Mouse (Mus musculus) CH12.LX (cell line): ENCODE measurements at regions not wholly inside any gene's neighbourhood (a gene's known extent, or its start where the extent isn't known, plus 50 kb on each side); places are given as distances from the start of the nearest gene placed in this dataset.

Source experiments
- DNase-seq: peaks from one replicate; pipeline ENCODE4 v3.0.0-alpha.2; 2013; ENCODE audit errors: extremely low read depth
- H3K27ac ChIP-seq: 2 replicates; pipeline ENCODE4 v1.5.1; 2012; ENCODE audit warnings: low read depth, mild to moderate bottlenecking, control low read depth, moderate library complexity; ENCODE audit not compliant: insufficient read depth
- H3K27me3 ChIP-seq: replicated peaks from 2 replicates; pipeline ENCODE3; 2012; ENCODE audit warnings: inconsistent platforms
- H3K36me3 ChIP-seq, 2 experiments: replicated peaks in 1 of 2; 2 replicates each; pipeline versions ENCODE3 to v1.6.1; 2012; ENCODE audit warnings: inconsistent platforms in 1 of 2, low read length in 1 of 2, mild to moderate bottlenecking in 1 of 2, mixed read lengths in 1 of 2, moderate library complexity in 1 of 2; ENCODE audit not compliant: control insufficient read depth in 1 of 2, insufficient read depth in 1 of 2
- H3K4me1 ChIP-seq, 2 experiments: 2 replicates each; pipeline ENCODE4 v1.6.1; 2012; ENCODE audit warnings: inconsistent platforms in 1 of 2, moderate library complexity in 1 of 2; ENCODE audit not compliant: insufficient read depth in 2 of 2, control insufficient read depth in 1 of 2
- H3K4me2 ChIP-seq: 2 replicates; pipeline ENCODE4 v1.6.1; 2012; ENCODE audit warnings: low read depth, mild to moderate bottlenecking, control low read depth; ENCODE audit not compliant: poor library complexity, insufficient read depth, severe bottlenecking
- H3K4me3 ChIP-seq, 3 experiments: fragments of 150-350 bp in 1 of 3; sonication (generic) in 1 of 3; replicated peaks in 1 of 3; 2 replicates each; pipeline versions ENCODE3 to v1.5.1; 2011 to 2012; ENCODE audit warnings: low read depth in 2 of 3, low read length in 2 of 3, mild to moderate bottlenecking in 2 of 3, moderate library complexity in 2 of 3, control low read depth in 1 of 3, improper control_type of control experiment in 1 of 3, inconsistent platforms in 1 of 3, mixed read lengths in 1 of 3; ENCODE audit not compliant: poor library complexity in 1 of 3
- H3K79me2 ChIP-seq: replicated peaks from 2 replicates; pipeline ENCODE4 v1.6.1; 2012; ENCODE audit warnings: mild to moderate bottlenecking, moderate library complexity; ENCODE audit not compliant: control insufficient read depth, poor library complexity, insufficient read depth, severe bottlenecking; ENCODE audit errors: extremely low read depth
- H3K9ac ChIP-seq: 2 replicates; pipeline ENCODE4 v1.6.1; 2012; ENCODE audit warnings: low read depth, mild to moderate bottlenecking, control low read depth, moderate library complexity; ENCODE audit not compliant: insufficient read depth
- H3K9me3 ChIP-seq: replicated peaks from 2 replicates; pipeline ENCODE3; 2012; ENCODE audit warnings: low read length, inconsistent platforms, mixed read lengths
- CHD2 ChIP-seq: IDR thresholded peaks from 2 replicates; pipeline ENCODE4 v1.6.1; 2011; ENCODE audit warnings: low read length, improper control_type of control experiment
- EP300 ChIP-seq: IDR thresholded peaks from 2 replicates; pipeline ENCODE4 v1.6.1; 2011; ENCODE audit warnings: low read length, improper control_type of control experiment
- ETS1 ChIP-seq: conservative IDR thresholded peaks from 2 replicates; pipeline ENCODE4 v1.6.1; 2012; ENCODE audit warnings: low read depth, mild to moderate bottlenecking, inconsistent platforms, low read length, improper control_type of control experiment, moderate library complexity
- HCFC1 ChIP-seq: IDR thresholded peaks from 2 replicates; pipeline ENCODE4 v1.6.1; 2012; ENCODE audit warnings: low read depth, mild to moderate bottlenecking, inconsistent platforms, low read length, improper control_type of control experiment
- IRF4 ChIP-seq: IDR thresholded peaks from 2 replicates; pipeline ENCODE4 v1.6.1; 2014; ENCODE audit warnings: low read depth, mild to moderate bottlenecking, inconsistent platforms, low read length, improper control_type of control experiment
- JUN ChIP-seq: IDR thresholded peaks from 2 replicates; pipeline ENCODE4 v1.6.1; 2011; ENCODE audit warnings: low read depth, mild to moderate bottlenecking, low read length, improper control_type of control experiment, moderate library complexity; ENCODE audit not compliant: insufficient read depth
- JUND ChIP-seq: conservative IDR thresholded peaks from 2 replicates; pipeline ENCODE4 v1.6.1; 2011; ENCODE audit warnings: low read depth, low read length, improper control_type of control experiment
- MAX ChIP-seq: IDR thresholded peaks from 2 replicates; pipeline ENCODE4 v1.6.1; 2011; ENCODE audit warnings: low read length, improper control_type of control experiment
- PAX5 ChIP-seq: IDR thresholded peaks from 2 replicates; pipeline ENCODE4 v1.6.1; 2012; ENCODE audit warnings: low read length, inconsistent platforms, mixed read lengths
- POLR2A ChIP-seq: IDR thresholded peaks from 2 replicates; pipeline ENCODE4 v1.6.1; 2011; ENCODE audit warnings: low read depth, mild to moderate bottlenecking, improper control_type of control experiment, low read length
- RAD21 ChIP-seq: IDR thresholded peaks from 2 replicates; pipeline ENCODE4 v1.6.1; 2011; ENCODE audit warnings: low read depth, mild to moderate bottlenecking, low read length, improper control_type of control experiment, moderate library complexity
- RCOR1 ChIP-seq: conservative IDR thresholded peaks from 2 replicates; pipeline ENCODE4 v1.6.1; 2012; ENCODE audit warnings: low read depth, mild to moderate bottlenecking, inconsistent platforms, low read length, improper control_type of control experiment
- SMC3 ChIP-seq: IDR thresholded peaks from 2 replicates; pipeline ENCODE4 v1.6.1; 2011; ENCODE audit warnings: low read depth, low read length, improper control_type of control experiment
- TCF12 ChIP-seq: IDR thresholded peaks from 2 replicates; pipeline ENCODE4 v1.6.1; 2014; ENCODE audit warnings: low read depth, mild to moderate bottlenecking, inconsistent platforms, low read length, improper control_type of control experiment
- UBTF ChIP-seq: IDR thresholded peaks from 2 replicates; pipeline ENCODE4 v1.6.1; 2012; ENCODE audit warnings: low read depth, mild to moderate bottlenecking, inconsistent platforms, low read length, improper control_type of control experiment, moderate library complexity
- USF1 ChIP-seq: IDR thresholded peaks from 2 replicates; pipeline ENCODE4 v1.6.1; 2014; ENCODE audit warnings: low read depth, mild to moderate bottlenecking, inconsistent platforms, low read length, improper control_type of control experiment
- ZC3H11A ChIP-seq: IDR thresholded peaks from 2 replicates; pipeline ENCODE4 v1.6.1; 2012; ENCODE audit warnings: low read depth, mild to moderate bottlenecking, inconsistent platforms, low read length, improper control_type of control experiment
- dilution Hi-C: fragments of 300-500 bp; cut with MboI; formaldehyde crosslinking; loops from 2 replicates; pipeline ENCODE4 v1.14.3; 2020; ENCODE audit warnings: low sequenced_read_pairs; ENCODE audit not compliant: extremely low pct_unique_long_range_greater_than_20kb, extremely low pct_ligation_motif_present
- in situ Hi-C: fragments of 300-500 bp; cut with MboI; formaldehyde crosslinking; loops from 3 replicates; pipeline ENCODE4 v1.14.3; 2019; ENCODE audit warnings: low sequenced_read_pairs, low pct_ligation_motif_present, low pct_unique_long_range_greater_than_20kb, mixed read lengths

DNA sequence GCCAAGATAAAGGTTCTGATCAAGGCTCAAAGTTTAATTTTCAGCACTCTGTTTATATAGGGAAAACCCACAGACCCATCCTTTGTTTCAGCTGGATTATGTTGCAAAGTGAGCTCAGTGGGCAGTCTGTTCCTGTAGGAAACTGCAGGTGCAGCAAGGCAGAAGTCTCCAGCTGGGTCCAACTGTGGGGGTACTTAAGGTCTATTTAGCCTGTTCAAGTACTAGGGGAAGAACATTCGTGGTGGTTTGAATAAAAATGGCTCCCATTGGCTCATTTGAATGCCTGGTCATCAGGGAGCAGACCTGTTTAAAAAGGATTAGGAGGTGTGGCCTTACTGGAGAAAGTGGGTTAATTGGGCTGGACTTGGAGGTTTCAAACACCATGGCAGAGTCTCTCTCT lies 106.3 kb downstream of the 2410131K14Rik start:
- Histone ChIP-seq H3K36me3 (no peaks in the 10 kb centered on the region), H3K27me3 (no peaks in the 10 kb centered on the region), H3K9ac (no peak overlapping the region), H3K27ac (no peak overlapping the region), H3K79me2 (no peaks in the 10 kb centered on the region), H3K4me1 (peaks cover 0 to 26% of the 10 kb centered on the region in 2 experiments; a peak in 3 of 4 replicates), H3K4me3 (no peak overlapping the region), H3K9me3 (peaks cover 7% of the 10 kb centered on the region), H3K4me2 (no peak overlapping the region)
- DNase-seq: no peak
- TF ChIP-seq RCOR1 (no peak), ETS1 (no peak), MAX (no peak), PAX5 (no peak), RAD21 (no peak), JUND (no peak), POLR2A (no peak), CHD2 (no peak), UBTF (no peak), HCFC1 (no peak), IRF4 (no peak), USF1 (no peak)
- dilution Hi-C loops (no loop called here), in situ Hi-C loops (no loop called here)

DNA sequence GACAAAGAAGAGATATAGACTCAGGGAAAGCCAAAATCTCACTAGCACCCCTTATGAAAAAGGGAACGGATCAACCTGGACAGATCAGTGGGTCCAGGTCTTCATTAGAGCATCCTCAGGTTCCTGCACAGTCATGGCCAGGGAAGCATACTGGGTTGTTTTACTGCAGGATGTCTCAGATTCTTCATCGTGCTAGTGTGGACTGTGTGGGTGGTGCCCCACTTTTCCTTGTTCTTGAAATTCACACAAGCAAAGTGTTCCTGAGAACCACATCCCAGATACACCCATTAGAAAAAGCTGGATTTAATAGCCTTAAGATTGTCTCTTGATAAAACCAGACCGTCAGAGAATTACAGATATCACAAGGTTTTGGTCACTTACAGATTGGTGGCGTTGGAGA lies 107.1 kb downstream of the 2410131K14Rik start:
- Histone ChIP-seq H3K4me3 (no peak overlapping the region), H3K27me3 (no peaks in the 10 kb centered on the region), H3K27ac (no peak overlapping the region), H3K4me2 (no peak overlapping the region), H3K9me3 (peaks cover 7% of the 10 kb centered on the region), H3K36me3 (no peaks in the 10 kb centered on the region), H3K9ac (no peak overlapping the region), H3K79me2 (no peaks in the 10 kb centered on the region), H3K4me1 (peaks cover 0 to 26% of the 10 kb centered on the region in 2 experiments; a peak in 3 of 4 replicates)
- in situ Hi-C loops (no loop called here), dilution Hi-C loops (no loop called here)
- TF ChIP-seq MAX: no peak
- no peak for TF ChIP-seq TCF12
- no peak for TF ChIP-seq RCOR1
- TF ChIP-seq ZC3H11A: no peak
- TF ChIP-seq SMC3: no peak
- no peak for TF ChIP-seq HCFC1
- TF ChIP-seq EP300: no peak
- TF ChIP-seq POLR2A: no peak
- no peak for TF ChIP-seq JUN
- DNase-seq: no peak
